Mouse (Mus musculus) neural tube, embryonic 14.5 days (tissue): ENCODE measurements around the gene Mybpc3. TPM values are rescaled to one million over a fixed set of nuclear protein-coding genes. Genes with fewer than 3 reads are reported as not detected.

Source experiments
- ATAC-seq: fragments of 200-750 bp; cut with Nextera tagmentation; 2 replicates; pipeline ENCODE4 v1.8.0; 2017; ENCODE audit warnings: low read depth, mild to moderate bottlenecking, moderate TSS enrichment, moderate library complexity
- H3K27ac ChIP-seq: fragments of 300-500 bp; sonication (generic); 2 replicates; pipeline ENCODE4 v1.5.1; 2014; ENCODE audit warnings: low read depth, mild to moderate bottlenecking, control low read depth, low read length, moderate library complexity, mixed read lengths
- H3K27me3 ChIP-seq: fragments of 300-500 bp; sonication (generic); 2 replicates; pipeline ENCODE4 v1.6.1; 2014; ENCODE audit warnings: low read length; ENCODE audit not compliant: control insufficient read depth, insufficient read depth
- H3K36me3 ChIP-seq: fragments of 300-500 bp; sonication (generic); 2 replicates; pipeline ENCODE4 v1.6.1; 2014; ENCODE audit warnings: low read length, mixed read lengths; ENCODE audit not compliant: control insufficient read depth, insufficient read depth
- H3K4me1 ChIP-seq: fragments of 300-500 bp; sonication (generic); 2 replicates; pipeline ENCODE4 v1.6.1; 2014; ENCODE audit warnings: low read length; ENCODE audit not compliant: control insufficient read depth, insufficient read depth
- H3K4me2 ChIP-seq: fragments of 300-500 bp; sonication (generic); 2 replicates; pipeline ENCODE4 v1.6.1; 2014; ENCODE audit warnings: mild to moderate bottlenecking, low read depth, low read length, control low read depth
- H3K4me3 ChIP-seq: fragments of 300-500 bp; sonication (generic); 2 replicates; pipeline ENCODE4 v1.5.1; 2014; ENCODE audit warnings: low read depth, low read length, control low read depth, mixed read lengths
- H3K9ac ChIP-seq: fragments of 300-500 bp; sonication (generic); replicated peaks from 2 replicates; pipeline ENCODE4 v1.6.1; 2014; ENCODE audit warnings: low read depth, mild to moderate bottlenecking, control low read depth, low read length, mixed read lengths
- H3K9me3 ChIP-seq: fragments of 300-500 bp; sonication (generic); 2 replicates; pipeline ENCODE4 v1.6.1; 2016; ENCODE audit warnings: low read length; ENCODE audit not compliant: control insufficient read depth
- WGBS: fragments of 180-500 bp; shearing (Covaris S2); extraction: QIAGEN DNeasy Blood & Tissue Kit; methylation state at CpG from one replicate; pipeline ENCODE4 v1.1.7; 2014; 5-methylcytosine and 5-hydroxymethylcytosine counted together
- polyA plus RNA-seq: library from polyadenylated mRNA; unstranded; fragments of >200 nt; fragmentation: Nextera tagmentation; extraction: Ambion mirVana; gene quantifications from 2 replicates; pipeline ENCODE4 v1.2.1, GENCODE M21; 2014

Gene Mybpc3
- polyA plus RNA-seq, 1 experiment from 2014 or later = not detected

DNA sequence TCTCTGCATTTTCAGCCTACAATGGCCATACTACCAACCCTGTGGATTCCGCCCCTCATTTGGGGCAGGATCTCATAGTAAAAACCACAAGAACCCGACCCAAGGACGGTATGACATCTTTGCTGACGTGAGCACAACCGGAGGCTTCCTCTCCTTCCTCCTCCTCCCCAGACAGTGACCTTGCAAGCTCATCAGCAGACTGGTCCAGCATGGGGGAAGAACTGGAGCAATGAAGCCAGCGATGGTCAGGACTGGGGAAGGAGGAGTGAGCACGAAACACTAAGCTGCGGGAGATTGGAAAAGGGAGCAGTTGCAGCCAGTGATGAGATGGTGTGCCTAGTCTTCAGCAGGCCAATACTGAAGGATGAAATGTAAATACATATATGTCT is 64.1 kb downstream of the Mybpc3 start:
- Histone ChIP-seq H3K4me1 (peaks cover 20% of the 10 kb centered on the region), H3K4me2 (peak overlapping the region; percentile 81), H3K27ac (peak overlapping the region; percentile 90), H3K27me3 (no peaks in the 10 kb centered on the region), H3K9ac (peak overlapping the region; percentile 86), H3K9me3 (no peaks in the 10 kb centered on the region), H3K4me3 (peak overlapping the region; percentile 95), H3K36me3 (peaks cover 7% of the 10 kb centered on the region; the same call in 1 of the 2 replicates)
- 6% methylated on average over 8 of the region's 8 CpGs for WGBS
- ATAC-seq = no peak

GRCm38 (mm10) chr2:91182405-91183147 is 64.6 kb downstream of the Mybpc3 start:
- ATAC-seq = peak; percentile 97
- 1% methylated on average over 73 of the region's 81 CpGs for WGBS
- peaks cover 20% of the 10 kb centered on the region for H3K4me1 ChIP-seq
- H3K9me3 ChIP-seq = no peaks in the 10 kb centered on the region
- peak overlapping the region; percentile 90 for H3K27ac ChIP-seq
- H3K27me3 ChIP-seq = no peaks in the 10 kb centered on the region
- 0 out of 2 replicates have a peak, but pooled peaks cover 6% of the 10 kb centered on the region for H3K36me3 ChIP-seq
- peak overlapping the region; percentile 86 for H3K9ac ChIP-seq
- H3K4me3 ChIP-seq = peak overlapping the region; percentile 95
- H3K4me2 ChIP-seq = peak overlapping the region; percentile 81

- Histone ChIP-seq H3K9me3 (no peaks in the 10 kb centered on the region), H3K27ac (peak overlapping the region; percentile 90), H3K36me3 (0 out of 2 replicates have a peak, but pooled peaks cover under 1% of the 10 kb centered on the region), H3K9ac (peak overlapping the region; percentile 86), H3K4me3 (peak overlapping the region; percentile 95), H3K27me3 (no peaks in the 10 kb centered on the region), H3K4me1 (peaks cover 20% of the 10 kb centered on the region), H3K4me2 (peak overlapping the region; percentile 81)
- peak; percentile 98 for ATAC-seq
- WGBS = 0% methylated on average over 9 of the region's 9 CpGs
Measured at GRCm38 (mm10) chr2:91183148-91183513, 65.2 kb downstream of the Mybpc3 start.

DNA sequence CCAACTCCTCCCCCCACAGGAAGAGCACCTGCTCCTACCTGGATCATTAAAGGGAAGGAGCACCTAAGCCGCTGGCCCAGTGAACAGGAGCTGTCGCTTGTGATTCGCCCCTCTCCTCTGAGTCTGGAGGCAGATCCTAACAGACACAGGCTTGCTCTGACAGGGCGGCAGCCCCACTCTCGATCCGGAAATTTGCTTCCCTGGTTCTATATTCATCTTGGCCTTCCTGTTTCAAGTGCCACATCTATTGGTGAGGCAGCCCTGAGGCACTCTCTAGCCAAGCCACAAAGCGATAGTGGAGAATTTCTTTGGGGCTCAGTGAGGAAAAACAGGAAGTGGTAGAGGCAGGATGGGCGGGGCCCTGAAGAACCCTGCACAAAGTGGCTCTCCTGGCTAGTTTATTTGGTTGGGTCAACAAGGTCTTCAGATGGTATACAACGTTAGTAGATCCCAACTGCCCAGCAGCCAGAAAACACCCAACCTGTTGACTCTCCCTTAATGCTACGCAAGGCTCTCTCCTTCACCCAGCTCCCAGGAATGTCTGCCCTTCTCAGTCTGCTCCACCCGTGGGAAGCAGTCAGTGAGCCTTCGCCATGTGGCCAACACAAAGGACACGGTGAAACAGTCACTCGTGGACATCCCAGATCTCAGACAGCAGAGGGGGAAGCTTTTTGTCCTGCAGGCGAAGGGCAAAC is 65.9 kb downstream of the Mybpc3 start, which contains the start of gene Madd:
Madd (minus strand) TSS at position 127 of the 695 bp plus-strand sequence.
- no peaks in the 10 kb centered on the region for H3K36me3 ChIP-seq
- WGBS = 74% methylated on average over 15 of the region's 15 CpGs

More for the DNA sequence above, 65.9 kb downstream of the Mybpc3 start, which contains the start of gene Madd:
- H3K4me2 ChIP-seq = peak within 1 kb of the TSS; percentile 81
- H3K27me3 ChIP-seq = no peaks in the 10 kb centered on the region
- no peaks in the 10 kb centered on the region for H3K9me3 ChIP-seq
- ATAC-seq = no peak
- peak within 1 kb of the TSS; percentile 95 for H3K4me3 ChIP-seq
- peak within 1 kb of the TSS; percentile 90 for H3K27ac ChIP-seq
- peaks cover 20% of the 10 kb centered on the region for H3K4me1 ChIP-seq
- peak within 1 kb of the TSS; percentile 86 for H3K9ac ChIP-seq

Other genes with a start within 250 kb of the Mybpc3 start
- 135 and 143 TPM in 2 replicates for gene C1qtnf4, start 232.3 kb upstream of the Mybpc3 start, polyA plus RNA-seq
- 47.5 and 50.4 TPM in 2 replicates for gene Kbtbd4, start 213.4 kb upstream of the Mybpc3 start, polyA plus RNA-seq
- gene Ndufs3, start 213.3 kb upstream of the Mybpc3 start, polyA plus RNA-seq = 229 and 259 TPM in 2 replicates
- gene Celf1, start 177.8 kb upstream of the Mybpc3 start, polyA plus RNA-seq = 77.6 and 80.8 TPM in 2 replicates
- 0.37 and 1.2 TPM in 2 replicates for gene Rapsn, start 82.5 kb upstream of the Mybpc3 start, polyA plus RNA-seq
- 245 and 251 TPM in 2 replicates for gene Psmc3, start 64.1 kb upstream of the Mybpc3 start, polyA plus RNA-seq
- gene Slc39a13, start 47.7 kb upstream of the Mybpc3 start, polyA plus RNA-seq = 29.2 and 32.3 TPM in 2 replicates
- gene Spi1, start 35.8 kb upstream of the Mybpc3 start, polyA plus RNA-seq = 1.7 and 3.3 TPM in 2 replicates
- gene Madd, start 65.7 kb downstream of the Mybpc3 start, polyA plus RNA-seq = 61.4 and 64.5 TPM in 2 replicates
- gene Nr1h3, start 84.7 kb downstream of the Mybpc3 start, polyA plus RNA-seq = 1.7 and 2.1 TPM in 2 replicates
- gene Acp2, start 84.7 kb downstream of the Mybpc3 start, polyA plus RNA-seq = 43.2 and 45.9 TPM in 2 replicates
- gene Ddb2, start 118.8 kb downstream of the Mybpc3 start, polyA plus RNA-seq = 12.9 and 13.5 TPM in 2 replicates
- gene Pacsin3, start 137.8 kb downstream of the Mybpc3 start, polyA plus RNA-seq = 11.7 and 13.1 TPM in 2 replicates
- 52.9 and 68.8 TPM in 2 replicates for gene Arfgap2, start 146.8 kb downstream of the Mybpc3 start, polyA plus RNA-seq